Mouse (Mus musculus): ENCODE measurements around the gene Rsl1d1. TPM values are rescaled to one million over a fixed set of nuclear protein-coding genes. Genes with fewer than 3 reads are reported as not detected.

Rsl1d1 gene
- polyA plus RNA-seq, 2 experiments: 82.0 to 176 TPM

DNA sequence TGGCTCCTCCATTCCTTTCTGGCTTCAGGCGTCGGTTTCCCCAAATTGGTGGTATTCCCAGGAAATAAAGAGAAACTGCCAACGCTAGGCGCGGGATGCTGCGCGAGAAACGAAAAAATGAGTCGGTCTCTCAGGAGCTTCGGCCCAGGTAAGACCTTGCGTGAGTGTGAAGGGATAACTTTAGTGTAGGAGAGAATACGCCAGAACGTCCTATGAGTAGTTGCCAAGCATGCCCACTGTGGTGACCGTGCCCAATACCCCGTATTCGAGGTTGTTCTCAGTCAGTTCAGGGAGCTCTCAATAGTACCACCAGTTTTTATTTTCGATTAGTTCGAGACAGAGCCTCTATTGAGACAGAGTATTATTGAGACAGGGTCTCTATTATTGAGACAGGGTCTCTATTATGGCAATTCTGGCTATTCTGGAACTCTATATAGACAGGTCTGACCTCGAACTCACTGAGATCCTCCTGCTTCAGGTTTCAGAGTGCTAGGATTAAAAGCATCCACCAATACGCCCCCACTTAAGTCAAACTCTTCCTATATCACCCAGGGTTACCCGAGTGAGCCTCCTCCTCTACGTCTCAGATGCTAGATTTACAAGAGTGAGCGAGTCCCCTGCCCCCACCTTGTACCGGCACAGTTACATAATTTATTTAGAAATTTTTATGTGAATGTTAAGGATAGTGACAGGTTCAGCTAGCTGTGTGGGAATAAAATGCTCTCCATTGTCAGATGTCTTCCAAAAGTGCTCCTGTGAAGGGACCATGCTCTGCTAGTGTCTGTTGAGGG, 664 bp upstream of the Rsl1d1 start:
- H3K36me3 ChIP-seq (ENCODE audit: control insufficient read depth, insufficient read depth, low read length): peaks cover 41% of the 10 kb centered on the region
- no peaks in the 10 kb centered on the region for H3K9me3 ChIP-seq (ENCODE audit: control insufficient read depth, low read length)
- peak overlapping the region; percentile 85 for H3K9ac ChIP-seq (ENCODE audit: low read depth, low read length, severe bottlenecking)
- H3K4me2 ChIP-seq (replicated peaks; ENCODE audit: low read depth, low read length, severe bottlenecking): peak overlapping the region; percentile 69
- DNase-seq (ENCODE audit: low spot score): no peak
- peaks cover 15% of the 10 kb centered on the region for H3K4me1 ChIP-seq (ENCODE audit: control insufficient read depth, insufficient read depth, low read length)
- no peaks in the 10 kb centered on the region for H3K27me3 ChIP-seq (ENCODE audit: control insufficient read depth, insufficient read depth, low read length)
- H3K4me3 ChIP-seq (replicated peaks; ENCODE audit: low read length): peak overlapping the region; percentile 80
- H3K27ac ChIP-seq (replicated peaks; ENCODE audit: low read depth, low read length): peak overlapping the region; percentile 81
- TF ChIP-seq POLR2A (IDR thresholded peaks at IDR 0.05; ENCODE audit: borderline replicate concordance, extremely low read depth, insufficient read depth, insufficient read length): no peak
- ATAC-seq (ENCODE audit: low FRiP score, low read depth): no peak
- WGBS: 5% methylated on average over 24 of the region's 24 CpGs

DNA sequence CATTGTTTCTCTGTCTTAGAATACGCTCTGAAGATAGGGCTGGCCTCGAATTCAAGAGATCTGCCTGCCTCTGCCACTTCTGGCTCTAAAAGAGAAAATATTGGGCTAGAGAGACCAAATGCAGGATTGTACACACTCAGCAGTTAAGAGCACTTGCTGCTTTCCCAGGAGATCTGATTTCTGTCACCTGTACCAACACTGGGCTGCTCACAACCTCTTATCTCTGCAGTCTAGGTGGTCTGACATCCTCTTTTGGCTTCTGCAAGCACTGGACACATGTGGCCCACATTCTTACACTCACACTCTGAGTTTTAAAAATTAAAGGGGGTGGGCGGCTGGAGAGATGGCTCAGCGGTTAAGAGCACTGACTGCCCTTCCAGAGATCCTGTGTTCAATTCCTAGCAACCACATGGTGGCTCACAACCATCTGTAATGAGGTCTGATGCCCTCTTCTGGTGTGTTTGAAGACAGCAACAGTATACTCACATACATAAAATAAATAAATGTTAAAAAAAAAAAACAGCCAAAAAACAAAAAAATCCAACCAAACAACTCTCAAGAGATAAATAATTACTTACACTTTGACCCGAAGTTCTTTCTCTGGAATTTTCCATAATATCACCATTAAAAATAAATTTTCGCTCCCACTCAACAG, 1.3 kb downstream of the Rsl1d1 start:
- no peaks in the 10 kb centered on the region for H3K27me3 ChIP-seq (ENCODE audit: control insufficient read depth, insufficient read depth, low read length)
- H3K9ac ChIP-seq (ENCODE audit: low read depth, low read length, severe bottlenecking): peak overlapping the region; percentile 85
- H3K27ac ChIP-seq (replicated peaks; ENCODE audit: low read depth, low read length): no peak overlapping the region
- 71% methylated on average over 6 of the region's 6 CpGs for WGBS
- no peaks in the 10 kb centered on the region for H3K9me3 ChIP-seq (ENCODE audit: control insufficient read depth, low read length)
- peaks cover 49% of the 10 kb centered on the region for H3K36me3 ChIP-seq (ENCODE audit: control insufficient read depth, insufficient read depth, low read length)
- H3K4me3 ChIP-seq (replicated peaks; ENCODE audit: low read length): peak overlapping the region; percentile 80
- DNase-seq (ENCODE audit: low spot score): no peak
- no peak for TF ChIP-seq POLR2A (IDR thresholded peaks at IDR 0.05; ENCODE audit: borderline replicate concordance, extremely low read depth, insufficient read depth, insufficient read length)
- ATAC-seq (ENCODE audit: low FRiP score, low read depth): no peak
- peaks cover 15% of the 10 kb centered on the region for H3K4me1 ChIP-seq (ENCODE audit: control insufficient read depth, insufficient read depth, low read length)
- peak overlapping the region; percentile 69 for H3K4me2 ChIP-seq (replicated peaks; ENCODE audit: low read depth, low read length, severe bottlenecking)

DNA sequence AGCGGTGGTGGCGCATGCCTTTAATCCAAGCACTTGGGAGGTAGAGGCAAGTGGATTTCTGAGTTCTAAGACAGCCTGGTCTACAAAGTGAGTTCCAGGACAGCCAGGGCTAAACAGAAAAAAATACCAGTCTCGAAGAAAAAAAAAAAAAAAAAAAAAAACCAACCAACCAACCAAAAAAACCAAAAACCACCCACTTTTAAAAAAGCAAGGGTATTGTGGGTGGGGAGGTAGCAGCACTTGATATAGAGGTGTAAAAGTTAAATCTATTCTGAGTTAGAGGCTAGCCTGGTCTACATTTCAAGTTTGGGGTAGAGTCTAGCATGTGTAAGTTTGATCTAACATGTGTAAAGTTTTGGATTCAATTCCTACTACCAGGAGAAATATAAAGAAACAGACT, 2.9 kb downstream of the Rsl1d1 start:
- H3K9ac ChIP-seq (ENCODE audit: low read depth, low read length, severe bottlenecking): no peak overlapping the region
- H3K4me1 ChIP-seq (ENCODE audit: control insufficient read depth, insufficient read depth, low read length): peaks cover 15% of the 10 kb centered on the region
- no peak for ATAC-seq (ENCODE audit: low FRiP score, low read depth)
- 88% methylated on average over 3 of the region's 3 CpGs for WGBS
- TF ChIP-seq POLR2A (IDR thresholded peaks at IDR 0.05; ENCODE audit: borderline replicate concordance, extremely low read depth, insufficient read depth, insufficient read length): no peak
- no peak overlapping the region for H3K4me3 ChIP-seq (replicated peaks; ENCODE audit: low read length)
- no peak for DNase-seq (ENCODE audit: low spot score)
- H3K27ac ChIP-seq (replicated peaks; ENCODE audit: low read depth, low read length): no peak overlapping the region
- no peaks in the 10 kb centered on the region for H3K9me3 ChIP-seq (ENCODE audit: control insufficient read depth, low read length)
- no peaks in the 10 kb centered on the region for H3K27me3 ChIP-seq (ENCODE audit: control insufficient read depth, insufficient read depth, low read length)
- no peak overlapping the region for H3K4me2 ChIP-seq (replicated peaks; ENCODE audit: low read depth, low read length, severe bottlenecking)
- peaks cover 64% of the 10 kb centered on the region for H3K36me3 ChIP-seq (ENCODE audit: control insufficient read depth, insufficient read depth, low read length)

DNA sequence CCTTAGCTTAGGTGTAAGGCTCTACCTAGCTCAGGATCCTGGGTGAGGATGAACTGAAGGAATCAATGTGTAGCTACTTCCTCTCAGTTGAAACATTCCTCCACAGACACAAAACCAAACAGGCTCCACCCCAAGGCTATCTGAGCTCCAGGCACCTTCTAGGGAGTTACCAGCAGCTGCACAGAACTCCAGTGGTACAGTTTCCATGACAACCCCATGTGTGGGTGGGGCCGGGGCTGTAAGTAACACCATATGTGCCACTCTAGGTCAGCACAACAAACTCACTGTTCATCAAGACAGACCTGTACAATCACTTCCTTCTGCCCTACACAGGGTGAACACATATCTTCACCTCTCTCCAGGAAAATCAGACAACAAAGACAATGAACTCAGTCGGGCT, 4.7 kb downstream of the Rsl1d1 start:
- peak; percentile 43 for DNase-seq (ENCODE audit: low spot score)
- H3K9me3 ChIP-seq (ENCODE audit: control insufficient read depth, low read length): no peaks in the 10 kb centered on the region
- H3K36me3 ChIP-seq (ENCODE audit: control insufficient read depth, insufficient read depth, low read length): peaks cover 82% of the 10 kb centered on the region
- no peak overlapping the region for H3K27ac ChIP-seq (replicated peaks; ENCODE audit: low read depth, low read length)
- no peak overlapping the region for H3K4me2 ChIP-seq (replicated peaks; ENCODE audit: low read depth, low read length, severe bottlenecking)
- no peak for TF ChIP-seq POLR2A (IDR thresholded peaks at IDR 0.05; ENCODE audit: borderline replicate concordance, extremely low read depth, insufficient read depth, insufficient read length)
- no peak overlapping the region for H3K9ac ChIP-seq (ENCODE audit: low read depth, low read length, severe bottlenecking)
- 16% methylated on average over 2 of the region's 2 CpGs for WGBS
- no peaks in the 10 kb centered on the region for H3K27me3 ChIP-seq (ENCODE audit: control insufficient read depth, insufficient read depth, low read length)
- H3K4me1 ChIP-seq (ENCODE audit: control insufficient read depth, insufficient read depth, low read length): peaks cover 5% of the 10 kb centered on the region; the same call in 1 of the 2 replicates
- no peak for ATAC-seq (ENCODE audit: low FRiP score, low read depth)
- H3K4me3 ChIP-seq (replicated peaks; ENCODE audit: low read length): no peak overlapping the region

DNA sequence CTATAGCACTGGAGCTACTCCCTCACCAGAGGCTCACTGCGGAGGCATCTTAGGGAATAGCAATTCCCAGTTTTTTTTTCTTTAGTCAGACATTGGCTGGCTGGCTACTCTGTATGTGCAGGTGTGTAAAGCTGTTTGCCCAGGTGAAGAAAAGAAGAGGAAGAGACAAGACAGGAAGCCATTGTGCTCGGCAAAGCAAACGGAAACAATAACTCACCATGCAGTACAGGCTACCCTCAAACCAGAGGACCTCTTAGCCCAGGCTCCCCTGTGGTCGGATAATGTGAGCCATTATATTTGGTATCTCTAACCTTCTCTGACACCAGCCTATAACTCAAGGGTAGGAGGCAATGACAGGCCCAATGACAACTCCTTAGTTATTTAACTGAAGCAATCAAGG, 6.1 kb downstream of the Rsl1d1 start:
- ATAC-seq (ENCODE audit: low FRiP score, low read depth) (no peak), DNase-seq (ENCODE audit: low spot score) (no peak)
- TF ChIP-seq POLR2A (IDR thresholded peaks at IDR 0.05; ENCODE audit: borderline replicate concordance, extremely low read depth, insufficient read depth, insufficient read length): no peak
- H3K4me3 ChIP-seq (replicated peaks; ENCODE audit: low read length): no peak overlapping the region
- H3K27me3 ChIP-seq (ENCODE audit: control insufficient read depth, insufficient read depth, low read length): no peaks in the 10 kb centered on the region
- no peak overlapping the region for H3K4me2 ChIP-seq (replicated peaks; ENCODE audit: low read depth, low read length, severe bottlenecking)
- no peak overlapping the region for H3K9ac ChIP-seq (ENCODE audit: low read depth, low read length, severe bottlenecking)
- peaks cover 5% of the 10 kb centered on the region; the same call in 1 of the 2 replicates for H3K4me1 ChIP-seq (ENCODE audit: control insufficient read depth, insufficient read depth, low read length)
- H3K36me3 ChIP-seq (ENCODE audit: control insufficient read depth, insufficient read depth, low read length): peaks cover 94% of the 10 kb centered on the region
- no peaks in the 10 kb centered on the region for H3K9me3 ChIP-seq (ENCODE audit: control insufficient read depth, low read length)
- 92% methylated on average over 4 of the region's 4 CpGs for WGBS
- no peak overlapping the region for H3K27ac ChIP-seq (replicated peaks; ENCODE audit: low read depth, low read length)

Measured in limb, embryonic 14.5 days (tissue).